Mouse (Mus musculus): Measurements from ENCODE around the gene Gm43518. TPM values are rescaled to one million over a fixed set of nuclear protein-coding genes. Genes with fewer than 3 reads are reported as not detected.
A peak's percentile ranks its signal among the peaks of the same experiment; 100 is the strongest.

The Gm43518 gene
- polyA plus RNA-seq, 1 experiment from 2014 or later = 2.0 TPM

- H3K4me2 ChIP-seq (ENCODE audit: low read depth, low read length) = no peak overlapping the region
- peaks cover 25% of the 10 kb centered on the region for H3K4me1 ChIP-seq (replicated peaks; ENCODE audit: control insufficient read depth, insufficient read depth, low read length)
- H3K9ac ChIP-seq (ENCODE audit: low read length) = no peak overlapping the region
- H3K27ac ChIP-seq (ENCODE audit: low read length) = peak overlapping the region; percentile 12; the same call in 1 of the 2 replicates
- WGBS = 69% methylated on average over 9 of the region's 9 CpGs
- no peak for ATAC-seq (ENCODE audit: low read depth)
- no peaks in the 10 kb centered on the region for H3K36me3 ChIP-seq (ENCODE audit: control insufficient read depth, insufficient read depth, low read length)
- H3K27me3 ChIP-seq (ENCODE audit: control insufficient read depth, insufficient read depth, low read depth, low read length) = no peaks in the 10 kb centered on the region
- H3K9me3 ChIP-seq (ENCODE audit: control insufficient read depth, low read length) = no peaks in the 10 kb centered on the region
- no peak overlapping the region for H3K4me3 ChIP-seq (ENCODE audit: low read length)
Observed at GRCm38 (mm10) chr5:123980521-123981249, 53.5 kb downstream of the Gm43518 start.

GRCm38 (mm10) chr5:123981250-123981554, 54.0 kb downstream of the Gm43518 start:
- H3K27ac ChIP-seq (ENCODE audit: low read length) = no peak overlapping the region
- ATAC-seq (ENCODE audit: low read depth) = no peak

GRCm38 (mm10) chr5:123982838-123983237, 55.6 kb downstream of the Gm43518 start:
- WGBS = 68% methylated on average over 11 of the region's 11 CpGs
- H3K4me1 ChIP-seq (replicated peaks; ENCODE audit: control insufficient read depth, insufficient read depth, low read length) = peaks cover 14% of the 10 kb centered on the region; the same call in 1 of the 2 replicates
- H3K9ac ChIP-seq (ENCODE audit: low read length) = no peak overlapping the region
- no peaks in the 10 kb centered on the region for H3K27me3 ChIP-seq (ENCODE audit: control insufficient read depth, insufficient read depth, low read depth, low read length)
- ATAC-seq (ENCODE audit: low read depth) = no peak
- no peak overlapping the region for H3K4me2 ChIP-seq (ENCODE audit: low read depth, low read length)
- H3K9me3 ChIP-seq (ENCODE audit: control insufficient read depth, low read length) = no peaks in the 10 kb centered on the region
- no peak overlapping the region for H3K4me3 ChIP-seq (ENCODE audit: low read length)
- no peaks in the 10 kb centered on the region for H3K36me3 ChIP-seq (ENCODE audit: control insufficient read depth, insufficient read depth, low read length)
- no peak overlapping the region for H3K27ac ChIP-seq (ENCODE audit: low read length)

More at GRCm38 (mm10) chr5:123981250-123981554, 54.0 kb downstream of the Gm43518 start:
- Histone ChIP-seq H3K4me3 (ENCODE audit: low read length) (no peak overlapping the region), H3K4me2 (ENCODE audit: low read depth, low read length) (no peak overlapping the region), H3K9me3 (ENCODE audit: control insufficient read depth, low read length) (no peaks in the 10 kb centered on the region), H3K27me3 (ENCODE audit: control insufficient read depth, insufficient read depth, low read depth, low read length) (no peaks in the 10 kb centered on the region), H3K9ac (ENCODE audit: low read length) (no peak overlapping the region), H3K36me3 (ENCODE audit: control insufficient read depth, insufficient read depth, low read length) (no peaks in the 10 kb centered on the region), H3K4me1 (replicated peaks; ENCODE audit: control insufficient read depth, insufficient read depth, low read length) (peaks cover 21% of the 10 kb centered on the region)
- 62% methylated on average over 6 of the region's 6 CpGs for WGBS

- no peaks in the 10 kb centered on the region for H3K36me3 ChIP-seq (ENCODE audit: control insufficient read depth, insufficient read depth, low read length)
- no peak overlapping the region for H3K27ac ChIP-seq (ENCODE audit: low read length)
Observed at GRCm38 (mm10) chr5:123985434-123985833, 58.2 kb downstream of the Gm43518 start.

GRCm38 (mm10) chr5:123986925-123987324, 59.7 kb downstream of the Gm43518 start:
- Histone ChIP-seq H3K4me3 (ENCODE audit: low read length) (no peak overlapping the region), H3K9me3 (ENCODE audit: control insufficient read depth, low read length) (no peaks in the 10 kb centered on the region), H3K9ac (ENCODE audit: low read length) (no peak overlapping the region), H3K36me3 (ENCODE audit: control insufficient read depth, insufficient read depth, low read length) (no peaks in the 10 kb centered on the region), H3K4me2 (ENCODE audit: low read depth, low read length) (no peak overlapping the region), H3K27ac (ENCODE audit: low read length) (no peak overlapping the region), H3K27me3 (ENCODE audit: control insufficient read depth, insufficient read depth, low read depth, low read length) (no peaks in the 10 kb centered on the region), H3K4me1 (replicated peaks; ENCODE audit: control insufficient read depth, insufficient read depth, low read length) (peaks cover 2% of the 10 kb centered on the region; the same call in 1 of the 2 replicates)
- ATAC-seq (ENCODE audit: low read depth) = peak; percentile 62
- WGBS = 26% methylated on average over 2 of the region's 2 CpGs

More at GRCm38 (mm10) chr5:123985434-123985833, 58.2 kb downstream of the Gm43518 start:
- H3K4me1 ChIP-seq (replicated peaks; ENCODE audit: control insufficient read depth, insufficient read depth, low read length) = 0 out of 2 replicates have a peak, but pooled peaks cover 2% of the 10 kb centered on the region
- H3K4me3 ChIP-seq (ENCODE audit: low read length) = no peak overlapping the region
- no peaks in the 10 kb centered on the region for H3K27me3 ChIP-seq (ENCODE audit: control insufficient read depth, insufficient read depth, low read depth, low read length)
- no peak overlapping the region for H3K4me2 ChIP-seq (ENCODE audit: low read depth, low read length)
- no peaks in the 10 kb centered on the region for H3K9me3 ChIP-seq (ENCODE audit: control insufficient read depth, low read length)
- WGBS = 64% methylated on average over 9 of the region's 9 CpGs
- ATAC-seq (ENCODE audit: low read depth) = no peak
- H3K9ac ChIP-seq (ENCODE audit: low read length) = no peak overlapping the region

GRCm38 (mm10) chr5:123987511-123987910, 60.3 kb downstream of the Gm43518 start:
- Histone ChIP-seq H3K36me3 (ENCODE audit: control insufficient read depth, insufficient read depth, low read length) (no peaks in the 10 kb centered on the region), H3K27me3 (ENCODE audit: control insufficient read depth, insufficient read depth, low read depth, low read length) (no peaks in the 10 kb centered on the region), H3K4me2 (ENCODE audit: low read depth, low read length) (no peak overlapping the region), H3K4me1 (replicated peaks; ENCODE audit: control insufficient read depth, insufficient read depth, low read length) (peaks cover 7% of the 10 kb centered on the region), H3K4me3 (ENCODE audit: low read length) (no peak overlapping the region), H3K9me3 (ENCODE audit: control insufficient read depth, low read length) (no peaks in the 10 kb centered on the region), H3K27ac (ENCODE audit: low read length) (no peak overlapping the region), H3K9ac (ENCODE audit: low read length) (no peak overlapping the region)
- no peak for ATAC-seq (ENCODE audit: low read depth)
- WGBS = 73% methylated on average over 4 of the region's 4 CpGs

Other genes starting within 250 kb of the Gm43518 start
- gene Clip1, start 242.8 kb upstream of the Gm43518 start, polyA plus RNA-seq (2015; fragmentation: Nextera tagmentation; extraction: Ambion mirVana) = 35.7 and 37.9 TPM in 2 replicates
- 75.9 and 76.4 TPM in 2 replicates for gene Zcchc8, start 206.3 kb upstream of the Gm43518 start, polyA plus RNA-seq (2015; fragmentation: Nextera tagmentation; extraction: Ambion mirVana)
- gene Rsrc2, start 178.0 kb upstream of the Gm43518 start, polyA plus RNA-seq (2015; fragmentation: Nextera tagmentation; extraction: Ambion mirVana) = 110 and 116 TPM in 2 replicates
- 28.6 and 32.4 TPM in 2 replicates for gene Kntc1, start 177.7 kb upstream of the Gm43518 start, polyA plus RNA-seq (2015; fragmentation: Nextera tagmentation; extraction: Ambion mirVana)
- gene Hcar2, start 61.9 kb upstream of the Gm43518 start, polyA plus RNA-seq (2015; fragmentation: Nextera tagmentation; extraction: Ambion mirVana) = 0.30 and 0.49 TPM in 2 replicates
- 1.2 and 1.4 TPM in 2 replicates for gene Hcar1, start 47.4 kb upstream of the Gm43518 start, polyA plus RNA-seq (2015; fragmentation: Nextera tagmentation; extraction: Ambion mirVana)
- gene Denr, start 20.2 kb upstream of the Gm43518 start, polyA plus RNA-seq (2015; fragmentation: Nextera tagmentation; extraction: Ambion mirVana) = 92.8 and 118 TPM in 2 replicates
- 7.7 and 8.0 TPM in 2 replicates for gene Ccdc62, start 3.3 kb downstream of the Gm43518 start, polyA plus RNA-seq (2015; fragmentation: Nextera tagmentation; extraction: Ambion mirVana)
- 13.8 and 14.5 TPM in 2 replicates for gene Hip1r, start 46.2 kb downstream of the Gm43518 start, polyA plus RNA-seq (2015; fragmentation: Nextera tagmentation; extraction: Ambion mirVana)
- 39.2 and 41.6 TPM in 2 replicates for gene Vps37b, start 104.9 kb downstream of the Gm43518 start, polyA plus RNA-seq (2015; fragmentation: Nextera tagmentation; extraction: Ambion mirVana)
- 2.7 and 3.8 TPM in 2 replicates for gene Abcb9, start 168.4 kb downstream of the Gm43518 start, polyA plus RNA-seq (2015; fragmentation: Nextera tagmentation; extraction: Ambion mirVana)
- 29.7 and 33.1 TPM in 2 replicates for gene Ogfod2, start 184.9 kb downstream of the Gm43518 start, polyA plus RNA-seq (2015; fragmentation: Nextera tagmentation; extraction: Ambion mirVana)
- gene Arl6ip4, start 188.7 kb downstream of the Gm43518 start, polyA plus RNA-seq (2015; fragmentation: Nextera tagmentation; extraction: Ambion mirVana) = 98.8 and 99.9 TPM in 2 replicates

Measured in lung, embryonic 16.5 days (tissue).